Mouse (Mus musculus) heart, postnatal 0 days (tissue): ENCODE results near the gene Lamtor2.

Source experiments
- CTCF ChIP-seq: IDR thresholded peaks from 2 replicates; pipeline ENCODE4 v1.5.1; 2016; ENCODE audit warnings: antibody characterized with exemption, control low read depth, low read depth
- EP300 ChIP-seq: IDR thresholded peaks from 2 replicates; pipeline ENCODE4 v1.6.1; 2016; ENCODE audit warnings: antibody characterized with exemption, low read depth

DNA sequence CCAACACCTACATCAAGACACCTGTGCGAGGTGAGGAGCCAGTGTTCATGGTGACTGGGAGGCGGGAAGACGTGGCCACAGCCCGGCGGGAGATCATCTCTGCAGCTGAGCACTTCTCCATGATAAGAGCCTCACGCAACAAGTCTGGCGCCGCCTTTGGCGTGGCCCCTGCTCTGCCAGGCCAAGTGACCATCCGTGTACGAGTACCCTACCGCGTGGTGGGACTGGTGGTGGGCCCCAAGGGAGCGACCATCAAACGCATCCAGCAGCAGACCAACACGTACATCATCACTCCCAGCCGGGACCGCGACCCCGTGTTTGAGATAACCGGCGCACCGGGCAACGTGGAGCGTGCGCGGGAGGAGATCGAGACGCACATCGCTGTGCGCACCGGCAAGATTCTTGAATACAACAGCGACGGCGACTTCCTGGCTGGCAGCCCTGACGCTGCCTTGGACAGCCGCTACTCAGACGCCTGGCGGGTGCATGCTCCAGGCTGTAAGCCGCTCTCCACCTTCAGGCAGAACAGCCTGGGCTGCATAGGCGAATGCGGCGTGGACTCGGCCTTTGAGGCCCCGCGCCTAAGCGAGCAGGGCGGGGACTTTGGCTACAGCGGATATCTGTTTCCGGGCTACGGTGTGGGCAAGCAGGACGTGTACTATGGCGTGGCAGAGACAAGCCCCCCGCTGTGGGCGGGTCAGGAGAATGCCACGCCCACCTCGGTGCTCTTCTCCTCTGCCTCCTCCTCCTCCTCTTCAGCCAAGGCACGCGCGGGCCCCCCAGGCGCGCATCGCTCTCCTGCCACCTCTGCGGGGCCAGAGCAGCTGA, 16.6 kb downstream of the Lamtor2 start:
- TF ChIP-seq CTCF (no peak), EP300 (no peak)
